ENCODE assay signal across 22 mouse cellular contexts in the genomic region with DNA sequence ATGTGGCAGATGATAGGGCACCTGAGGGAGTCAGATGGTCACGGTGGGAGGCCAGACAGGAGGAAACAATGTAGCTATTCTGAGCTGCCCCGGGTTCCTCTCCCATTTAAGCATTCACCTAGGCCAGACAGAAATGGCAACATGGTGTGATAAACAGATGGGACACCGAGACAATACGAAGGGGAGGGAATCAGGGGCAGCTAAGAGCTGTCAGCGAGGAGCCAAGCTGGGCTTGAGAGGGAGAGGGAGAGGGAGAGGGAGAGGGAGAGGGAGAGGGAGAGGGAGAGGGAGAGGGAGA. TPM values are rescaled to one million over a fixed set of nuclear protein-coding genes. Genes with fewer than 3 reads are reported as not detected.
DNase-seq lines count a peak whose midpoint lies in the region; ATAC-seq and TF ChIP-seq lines count a peak whose summit lies in the region.
"Had no signal": no experiment of that assay in that cellular context is flagged by ENCODE, and none has a peak within 500 bp of the region (broad histone marks: within the 10 kb centered on the region; RNA-seq: fewer than 3 reads in every experiment).

No protein-coding gene starts in this region.

- no peak for TF ChIP-seq CTCF in midbrain, postnatal 0 days (IDR thresholded peaks at IDR 0.05)
- no peak for TF ChIP-seq CTCF in brain, embryonic 14.5 days (IDR thresholded peaks at IDR 0.05; ENCODE audit: borderline replicate concordance, extremely low read depth, insufficient read depth, insufficient read length)

- H3K36me3 ChIP-seq in midbrain, embryonic 13.5 days, result no peaks in the 10 kb centered on the region
- no peaks in the 10 kb centered on the region for H3K36me3 ChIP-seq in midbrain, postnatal 0 days (ENCODE audit: insufficient read depth, low read length)
- H3K36me3 ChIP-seq in limb, embryonic 10.5 days, result no peaks in the 10 kb centered on the region
- H3K36me3 ChIP-seq: stomach, embryonic 15.5 days had no signal

- H3K4me2 ChIP-seq in midbrain, embryonic 13.5 days (replicated peaks), result no peak overlapping the region
- H3K4me2 ChIP-seq in midbrain, postnatal 0 days (ENCODE audit: low read depth, low read length, poor library complexity, severe bottlenecking), result no peak overlapping the region
- H3K4me2 ChIP-seq: heart, embryonic 11.5 days; liver, embryonic 11.5 days; lung, embryonic 14.5 days; stomach, embryonic 15.5 days had no signal

- no peak overlapping the region for H3K9ac ChIP-seq in midbrain, embryonic 13.5 days (replicated peaks)
- H3K9ac ChIP-seq in midbrain, postnatal 0 days (replicated peaks; ENCODE audit: low read length, poor library complexity, severe bottlenecking), result no peak overlapping the region
- H3K9ac ChIP-seq: lung, embryonic 14.5 days; stomach, embryonic 15.5 days had no signal

- H3K9me3 ChIP-seq in midbrain, embryonic 13.5 days, result no peaks in the 10 kb centered on the region
- H3K9me3 ChIP-seq in midbrain, postnatal 0 days (ENCODE audit: low read length), result no peaks in the 10 kb centered on the region
- no peaks in the 10 kb centered on the region for H3K9me3 ChIP-seq in limb, embryonic 10.5 days (replicated peaks)
- H3K9me3 ChIP-seq: megakaryocyte, embryonic 14.5 days; stomach, embryonic 15.5 days had no signal

- no peak for TF ChIP-seq POLR2A in brain, embryonic 14.5 days (IDR thresholded peaks at IDR 0.05; ENCODE audit: borderline replicate concordance, extremely low read depth, insufficient read depth, insufficient read length, poor library complexity, severe bottlenecking)

- WGBS in midbrain, embryonic 13.5 days, result 17% methylated on average over 4 of the region's 5 CpGs
- WGBS in midbrain, postnatal 0 days, result 15% methylated on average over 4 of the region's 5 CpGs
- 35% methylated on average over 5 of the region's 5 CpGs for WGBS in limb, embryonic 10.5 days

- H3K27me3 ChIP-seq in midbrain, embryonic 13.5 days, result peaks cover 13% of the 10 kb centered on the region
- peaks cover 4% of the 10 kb centered on the region; the same call in 1 of the 2 replicates for H3K27me3 ChIP-seq in midbrain, postnatal 0 days (ENCODE audit: insufficient read depth, low read length)
- H3K27me3 ChIP-seq in limb, embryonic 10.5 days (ENCODE audit: low read depth, poor library complexity, severe bottlenecking), result peaks cover 90% of the 10 kb centered on the region

- peaks cover 60% of the 10 kb centered on the region for H3K4me1 ChIP-seq in midbrain, embryonic 13.5 days (replicated peaks)
- H3K4me1 ChIP-seq in midbrain, postnatal 0 days (ENCODE audit: insufficient read depth, low read length), result 0 out of 2 replicates have a peak, but pooled peaks cover 5% of the 10 kb centered on the region
- peaks cover 56% of the 10 kb centered on the region for H3K4me1 ChIP-seq in limb, embryonic 10.5 days
- H3K4me1 ChIP-seq: megakaryocyte, embryonic 14.5 days had no signal

- intact Hi-C loops in left cerebral cortex, postnatal 25 days (cut with DNase I), result no loop called here

- DNase-seq in midbrain, postnatal 0 days (ENCODE audit: low spot score), result no peak
- DNase-seq in brain, embryonic 14.5 days (ENCODE audit: low read depth), result peak; percentile 71
- peak; percentile 87 to 92 for DNase-seq in cerebellum, postnatal 36 days
- no peak for DNase-seq in limb, embryonic 10.5 days (ENCODE audit: low spot score)
- DNase-seq in left cerebral cortex, postnatal 25 days (ENCODE audit: low spot score in 2 of 2), result no peak
- DNase-seq in embryo, embryonic 10.5 days (ENCODE audit: low spot score), result no peak
- DNase-seq in ovary, postnatal 36 days (ENCODE audit: low spot score), result no peak
- DNase-seq: adrenal gland, postnatal 25 days; gastrocnemius, postnatal 25 days; lung, embryonic 14.5 days; thymus, postnatal 25 days had no signal

- ATAC-seq in midbrain, embryonic 13.5 days, result 0 out of 2 replicates have a peak, but pooled peaks have one; percentile 1
- ATAC-seq in midbrain, postnatal 0 days (ENCODE audit: low FRiP score), result no peak
- ATAC-seq: CD4-positive, CD25-positive, alpha-beta regulatory T cell, adult 4 months; intestine, postnatal 0 days had no signal

- H3K4me3 ChIP-seq in midbrain, embryonic 13.5 days (replicated peaks), result no peak overlapping the region
- H3K4me3 ChIP-seq in midbrain, postnatal 0 days (ENCODE audit: low read depth, low read length), result no peak overlapping the region
- H3K4me3 ChIP-seq in limb, embryonic 10.5 days, result no peak overlapping the region
- H3K4me3 ChIP-seq: erythroblast, embryonic 14.5 days; megakaryocyte, embryonic 14.5 days; stomach, embryonic 15.5 days had no signal

- H3K27ac ChIP-seq in midbrain, embryonic 13.5 days, result peak overlapping the region; percentile 62; the same call in 1 of the 2 replicates
- H3K27ac ChIP-seq in midbrain, postnatal 0 days (ENCODE audit: low read depth, low read length), result no peak overlapping the region
- peak overlapping the region; percentile 47; the same call in 1 of the 2 replicates for H3K27ac ChIP-seq in limb, embryonic 10.5 days
- H3K27ac ChIP-seq: kidney, postnatal 0 days; stomach, embryonic 15.5 days had no signal

RNA-seq across cellular contexts. Expression of a gene that starts 0.6 kb away (rescaled TPM):
- polyA plus RNA-seq in midbrain, embryonic 13.5 days (2015; fragmentation: Nextera tagmentation; extraction: Ambion mirVana), result 0.71 and 0.99 TPM in 2 replicates
- total RNA-seq in midbrain, postnatal 0 days (2014; rRNA removed), result 1.7 TPM in 1 of 2 replicates, not detected in the other
- polyA plus RNA-seq in midbrain, postnatal 0 days (2015; fragmentation: Nextera tagmentation; extraction: Ambion mirVana), result 0.23 and 0.28 TPM in 2 replicates
- 2.8 and 4.4 TPM in 2 replicates for polyA plus RNA-seq in brain, embryonic 14.5 days (2012; rRNA removed)
- not detected in 2 replicates for polyA plus RNA-seq in limb, embryonic 10.5 days (2016; fragmentation: Nextera tagmentation; extraction: Ambion mirVana)
- total RNA-seq in left cerebral cortex, postnatal 25 days (2021), result under 1 TPM; 0.48 to 0.62 TPM
- total RNA-seq: adrenal gland, postnatal 25 days; gastrocnemius, postnatal 25 days; heart, postnatal 25 days had no signal
- polyA plus RNA-seq: CD4-positive, CD25-positive, alpha-beta regulatory T cell, adult 4 months; erythroblast, embryonic 14.5 days; heart, embryonic 11.5 days; intestine, postnatal 0 days; liver, embryonic 11.5 days; lung, embryonic 14.5 days; stomach, embryonic 15.5 days had no signal

RNA-seq across cellular contexts. Expression of a gene that starts 11.2 kb away (rescaled TPM):
- polyA plus RNA-seq in midbrain, embryonic 13.5 days (2015; fragmentation: Nextera tagmentation; extraction: Ambion mirVana), result 0.79 and 1.1 TPM in 2 replicates
- 2.4 and 3.2 TPM in 2 replicates for total RNA-seq in midbrain, postnatal 0 days (2014; rRNA removed)
- 1.0 and 1.4 TPM in 2 replicates for polyA plus RNA-seq in midbrain, postnatal 0 days (2015; fragmentation: Nextera tagmentation; extraction: Ambion mirVana)
- polyA plus RNA-seq in brain, embryonic 14.5 days (2012; rRNA removed), result 1.1 and 1.7 TPM in 2 replicates
- polyA plus RNA-seq in limb, embryonic 10.5 days (2016; fragmentation: Nextera tagmentation; extraction: Ambion mirVana), result not detected in 2 replicates
- total RNA-seq in left cerebral cortex, postnatal 25 days (2021), result under 1 TPM; 0.50 to 0.76 TPM
- total RNA-seq: gastrocnemius, postnatal 25 days had no signal
- polyA plus RNA-seq: CD4-positive, CD25-positive, alpha-beta regulatory T cell, adult 4 months; erythroblast, embryonic 14.5 days; intestine, postnatal 0 days had no signal

RNA-seq across cellular contexts. Expression of a gene that starts 22.9 kb away (rescaled TPM):
- not detected in 2 replicates for polyA plus RNA-seq in midbrain, embryonic 13.5 days (2015; fragmentation: Nextera tagmentation; extraction: Ambion mirVana)
- total RNA-seq in midbrain, postnatal 0 days (2014; rRNA removed), result not detected in 2 replicates
- polyA plus RNA-seq in midbrain, postnatal 0 days (2015; fragmentation: Nextera tagmentation; extraction: Ambion mirVana), result not detected in 2 replicates
- 0.07 and 0.08 TPM in 2 replicates for polyA plus RNA-seq in brain, embryonic 14.5 days (2012; rRNA removed)
- not detected in 2 replicates for polyA plus RNA-seq in limb, embryonic 10.5 days (2016; fragmentation: Nextera tagmentation; extraction: Ambion mirVana)
- total RNA-seq in left cerebral cortex, postnatal 25 days (2021), result not detected
- total RNA-seq: gastrocnemius, postnatal 25 days; heart, postnatal 25 days; left cerebral cortex, postnatal 10 days had no signal
- polyA plus RNA-seq: CD4-positive, CD25-positive, alpha-beta regulatory T cell, adult 4 months; erythroblast, embryonic 14.5 days; heart, embryonic 11.5 days; intestine, postnatal 0 days; liver, embryonic 11.5 days; lung, embryonic 14.5 days; stomach, embryonic 15.5 days had no signal

RNA-seq across cellular contexts. Expression of a gene that starts 49.7 kb away (rescaled TPM):
- polyA plus RNA-seq in midbrain, embryonic 13.5 days (2015; fragmentation: Nextera tagmentation; extraction: Ambion mirVana), result 118 and 125 TPM in 2 replicates
- 27.0 and 32.9 TPM in 2 replicates for total RNA-seq in midbrain, postnatal 0 days (2014; rRNA removed)
- polyA plus RNA-seq in midbrain, postnatal 0 days (2015; fragmentation: Nextera tagmentation; extraction: Ambion mirVana), result 27.2 TPM in 2 replicates
- 83.0 and 118 TPM in 2 replicates for polyA plus RNA-seq in brain, embryonic 14.5 days (2012; rRNA removed)
- 128 and 138 TPM in 2 replicates for polyA plus RNA-seq in limb, embryonic 10.5 days (2016; fragmentation: Nextera tagmentation; extraction: Ambion mirVana)
- total RNA-seq in left cerebral cortex, postnatal 25 days (2021), result 1 to 10 TPM; 6.8 to 9.2 TPM

Comparison
In these comparisons a context has a peak if more than half of its experiments do, and no peak if none do; other contexts are left out.
1. DNase-seq: peak in brain, embryonic 14.5 days (single experiment) and cerebellum, postnatal 36 days (2 of 2); none in midbrain, postnatal 0 days (single experiment), limb, embryonic 10.5 days (single experiment), left cerebral cortex, postnatal 25 days (0 of 2), embryo, embryonic 10.5 days (single experiment) and ovary, postnatal 36 days (single experiment).